Mouse (Mus musculus) adrenal gland, postnatal 14 days (tissue): ENCODE results near the gene Dpy19l2. TPM values are rescaled to one million over a fixed set of nuclear protein-coding genes. Genes with fewer than 3 reads are reported as not detected.
"Not testable (repeated sequence)": the region's sequence is repeated elsewhere in the genome, so short reads cannot be mapped to it uniquely, and the experiment has no call there.

Experiments
- DNase-seq: peaks from one replicate; pipeline ENCODE4 v3.0.0; 2021; ENCODE audit warnings: mixed read lengths
- long read RNA-seq, 2 experiments: library from polyadenylated mRNA; stranded (forward); transcript quantifications; one replicate each; pipeline ENCODE4 v2.0.0; 2021
- total RNA-seq: library from RNA; stranded (reverse); gene quantifications from 2 replicates; pipeline ENCODE4 v1.2.3, GENCODE M21; 2021

Dpy19l2 gene
- not detected in 2 replicates for total RNA-seq
- long read RNA-seq, experiment 1 = 0 reads
- long read RNA-seq, experiment 2 = 0 reads

DNA sequence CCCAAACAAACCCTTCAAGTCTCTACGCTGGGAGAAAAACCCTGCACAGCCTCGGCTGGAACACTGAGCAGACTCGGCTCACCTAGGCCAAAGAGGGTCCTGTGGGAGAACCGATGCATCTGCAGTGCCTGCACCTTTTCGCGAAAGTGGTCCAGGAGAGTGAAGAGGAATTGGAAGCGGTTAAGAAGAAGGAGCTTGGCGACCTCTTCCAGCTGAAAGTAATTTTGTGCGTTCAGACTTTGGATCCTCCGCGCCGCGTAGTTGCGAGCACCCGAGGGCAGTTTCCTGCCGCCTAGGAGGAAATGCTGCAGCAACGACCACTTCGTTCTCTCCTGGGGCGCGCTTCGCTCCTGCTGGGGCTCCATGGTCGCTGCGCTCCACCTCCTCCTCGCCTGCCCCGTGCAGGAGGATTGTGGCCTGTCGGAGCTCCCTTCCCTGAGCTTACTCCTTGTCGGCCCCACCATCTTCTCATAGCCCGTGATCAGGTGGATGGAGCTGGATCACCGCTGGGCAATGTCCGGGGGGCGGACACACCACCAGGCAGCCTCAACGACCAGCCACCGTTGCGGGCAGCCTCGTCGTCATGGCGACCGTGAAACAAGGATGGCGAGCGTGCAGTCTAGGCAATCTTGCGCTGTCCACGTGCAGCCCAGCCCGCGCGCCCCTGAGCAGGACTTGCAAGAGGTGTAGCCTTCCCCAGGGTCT is at the start of gene Dpy19l2:
Gene Dpy19l2, minus strand, starts transcription at position 594 of the 705 bp plus-strand sequence.
- DNase-seq = peak; percentile 25

DNA sequence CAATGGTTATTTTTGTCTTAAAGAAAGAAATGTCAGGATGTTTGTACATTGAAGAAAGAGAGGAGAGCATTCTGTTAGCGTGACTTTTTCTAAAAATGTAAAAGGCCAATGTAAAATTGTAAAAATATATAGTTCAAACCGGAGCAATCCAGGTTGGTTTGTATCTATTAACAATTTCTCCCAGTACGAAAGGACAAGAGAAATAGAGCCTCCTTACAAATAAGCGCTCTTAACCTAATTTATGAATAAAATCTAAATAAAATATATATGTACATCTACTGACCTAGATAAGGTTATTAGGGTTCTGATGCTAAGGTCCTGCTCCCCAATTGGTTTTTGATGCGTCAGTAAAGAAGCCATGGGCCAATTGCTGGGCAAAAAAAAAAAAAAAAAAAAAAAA is 48.9 kb upstream of the Dpy19l2 start:
- DNase-seq = no peak

DNA sequence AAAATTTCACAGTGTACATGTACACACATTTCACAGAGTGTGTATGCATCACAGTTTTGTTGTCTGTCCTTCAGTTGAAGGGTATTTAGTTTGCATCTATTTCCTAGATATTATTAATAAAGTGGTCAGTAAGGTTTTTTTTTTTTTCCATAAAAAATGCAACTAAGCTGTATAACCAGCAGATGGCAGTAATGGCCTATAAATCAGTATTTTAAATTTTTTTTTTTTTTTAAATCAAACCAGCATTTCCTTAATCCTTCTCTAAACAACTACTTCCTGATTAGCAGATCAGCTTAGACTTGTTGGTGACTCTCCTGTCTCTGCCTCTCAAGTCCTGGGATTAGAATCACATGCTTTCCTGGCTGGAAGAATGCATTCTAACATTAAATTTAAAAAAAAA is 5.2 kb upstream of the Dpy19l2 start:
- no peak for DNase-seq

DNA sequence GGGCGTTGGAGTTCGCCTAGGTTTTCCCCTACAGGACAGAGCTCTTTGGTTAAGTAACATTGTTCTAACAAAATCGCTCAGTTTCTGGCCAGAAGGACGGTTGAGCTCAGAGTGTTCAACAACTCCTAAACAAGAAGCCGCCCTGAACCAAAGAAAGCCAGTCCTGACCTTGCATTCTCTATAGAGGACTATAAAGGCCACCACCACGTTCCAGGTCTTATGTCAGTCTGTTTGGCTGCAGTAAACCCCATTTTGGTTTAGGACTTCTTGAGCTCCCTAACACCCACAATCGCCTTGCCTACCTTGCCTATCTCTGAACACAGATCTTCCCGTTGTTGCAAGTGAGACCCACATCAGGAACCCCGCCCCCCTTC is 299 bp upstream of the Dpy19l2 start:
- DNase-seq = no peak

DNA sequence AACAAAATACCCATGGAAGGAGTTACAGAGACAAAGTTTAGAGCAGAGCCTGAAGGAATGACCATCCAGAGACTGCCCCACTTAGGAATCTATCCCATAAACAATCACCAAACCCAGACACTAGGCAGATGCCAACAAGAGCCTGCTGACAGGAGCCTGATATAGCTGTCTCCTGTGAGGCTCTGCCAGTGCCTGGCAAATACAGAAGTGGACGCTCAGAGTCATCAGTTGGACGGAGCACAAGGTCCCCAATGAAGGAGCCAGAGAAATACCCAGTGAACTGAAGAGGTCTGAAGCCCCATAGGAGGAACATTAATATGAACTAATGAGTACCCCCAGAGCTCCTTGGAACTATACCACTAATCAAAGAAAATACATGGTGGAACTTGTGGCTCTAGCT is 58.8 kb downstream of the Dpy19l2 start:
- DNase-seq = not testable (repeated sequence)

DNA sequence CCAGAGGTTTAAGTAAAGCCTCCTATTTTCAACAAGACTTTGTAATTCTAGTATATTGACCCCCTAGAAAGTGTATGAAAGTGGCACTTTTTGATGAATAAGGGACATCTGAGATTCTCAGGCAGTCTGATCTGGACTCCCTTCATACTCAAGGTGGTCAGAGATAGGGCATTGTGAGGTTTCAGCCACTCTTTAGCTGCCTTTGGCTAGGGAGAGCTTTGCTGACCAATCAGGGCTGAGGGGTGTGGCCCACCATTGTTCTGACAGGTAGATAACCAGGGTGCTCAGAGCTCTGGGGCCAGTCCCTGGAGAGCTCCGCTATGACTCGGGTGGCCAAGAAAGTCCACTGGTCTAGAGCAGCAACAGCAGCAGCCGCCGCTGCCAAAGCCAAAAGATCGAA is 71.2 kb downstream of the Dpy19l2 start, which contains the start of gene Cypt4:
Gene Cypt4, plus strand, starts transcription at position 301 of the 400 bp plus-strand sequence.
- no peak for DNase-seq

DNA sequence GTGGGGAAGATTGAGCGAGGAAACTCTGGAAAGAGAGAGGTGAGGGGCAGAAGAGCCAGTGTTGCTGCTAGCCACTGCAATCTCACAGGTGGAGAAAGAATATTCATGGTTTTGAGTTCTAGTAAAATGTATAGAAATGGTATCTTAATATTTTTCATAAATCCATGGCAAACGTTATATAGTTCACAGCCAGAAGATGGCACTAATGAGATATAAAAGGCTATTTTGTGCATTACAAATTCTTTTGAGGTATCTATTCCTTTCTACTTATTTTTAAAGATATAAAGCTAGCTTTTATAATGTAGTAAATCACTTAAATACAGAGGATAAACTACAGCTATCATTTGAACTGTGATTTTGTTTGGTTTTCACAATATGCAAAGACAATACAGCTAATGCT is 157.9 kb downstream of the Dpy19l2 start:
- DNase-seq = no peak

DNA sequence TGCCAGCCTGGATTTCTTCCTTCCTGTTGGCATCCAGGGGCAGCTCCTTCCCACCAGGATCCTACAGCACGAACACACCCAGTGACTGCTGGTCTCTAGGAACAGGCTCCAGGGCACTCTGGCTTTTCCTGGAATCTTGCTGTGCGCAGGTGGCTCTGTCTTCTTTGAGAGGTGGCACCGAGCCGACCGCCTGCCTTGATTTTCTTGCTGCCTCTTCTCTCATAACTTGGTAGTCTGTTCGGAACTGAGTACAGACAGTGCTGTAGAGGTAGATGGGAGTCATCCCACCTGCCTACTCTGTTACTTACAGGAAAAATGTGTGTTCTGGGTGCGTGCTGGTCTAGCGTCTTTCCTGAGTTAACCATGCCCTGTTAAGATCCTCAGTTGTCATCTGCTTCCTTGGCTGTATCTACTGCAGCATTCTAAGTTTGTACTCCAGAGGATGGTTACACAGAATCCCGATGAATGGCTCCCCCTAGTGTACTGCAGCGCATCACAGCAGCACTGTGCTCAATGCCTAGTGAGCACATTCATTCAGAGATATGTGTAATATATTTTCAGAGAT is 179.4 kb downstream of the Dpy19l2 start:
- peak; percentile 77 for DNase-seq

DNA sequence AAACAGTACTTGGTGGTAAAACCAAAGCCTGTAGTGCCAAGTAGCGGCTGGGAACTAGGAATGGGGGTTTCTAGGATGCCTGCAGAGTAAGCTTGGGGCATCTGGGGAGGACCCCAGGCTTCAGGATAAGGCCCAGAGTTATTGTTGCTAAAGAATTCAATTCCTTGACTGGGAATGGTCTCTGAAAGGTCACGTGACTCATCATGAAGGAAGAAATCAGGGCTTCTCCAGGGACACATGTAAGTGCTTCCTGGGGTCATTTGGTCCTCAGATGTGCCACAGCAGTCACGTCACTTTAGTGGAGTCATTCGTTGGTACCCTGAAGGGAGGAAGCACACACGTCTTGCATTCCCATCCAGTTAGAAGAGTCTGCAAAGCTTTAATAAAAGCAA is 182.0 kb downstream of the Dpy19l2 start:
- DNase-seq = no peak

DNA sequence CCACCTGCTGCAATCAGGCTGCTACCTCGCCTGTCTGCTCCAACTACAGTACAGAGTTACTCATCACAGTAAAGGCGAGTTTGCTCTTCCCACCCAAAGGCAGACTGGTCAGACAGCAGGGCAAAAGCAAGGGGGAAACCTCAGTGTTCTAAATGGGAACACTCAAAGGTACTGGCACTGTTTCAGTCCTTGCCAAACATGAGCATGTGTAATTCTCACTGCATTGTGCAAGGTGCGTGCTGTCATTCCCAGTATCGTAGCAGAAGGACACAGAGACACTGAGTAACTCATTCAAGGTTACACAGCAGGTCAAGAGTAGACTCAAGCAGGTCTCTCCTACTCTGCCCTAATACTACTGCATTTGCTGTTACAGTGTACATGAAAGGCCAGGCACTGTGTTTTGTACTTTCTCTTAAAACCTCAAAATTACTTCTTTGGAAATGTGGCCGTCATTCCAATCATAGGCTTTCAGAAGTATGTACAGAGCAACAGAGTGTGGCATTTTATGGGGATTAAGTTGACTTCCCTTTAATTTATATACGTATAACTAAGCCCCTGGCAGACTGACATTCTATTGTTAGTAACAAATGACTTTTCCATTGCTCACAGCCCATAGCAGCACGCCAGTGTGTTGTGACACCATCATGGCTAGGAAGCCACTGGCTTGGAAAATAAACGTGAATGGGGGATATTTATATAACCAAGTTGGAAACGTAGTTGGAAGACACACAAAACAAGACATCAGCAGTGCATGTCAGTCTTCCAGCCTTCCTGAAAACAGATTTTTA is 182.6 kb downstream of the Dpy19l2 start:
- peak; percentile 71 for DNase-seq

DNA sequence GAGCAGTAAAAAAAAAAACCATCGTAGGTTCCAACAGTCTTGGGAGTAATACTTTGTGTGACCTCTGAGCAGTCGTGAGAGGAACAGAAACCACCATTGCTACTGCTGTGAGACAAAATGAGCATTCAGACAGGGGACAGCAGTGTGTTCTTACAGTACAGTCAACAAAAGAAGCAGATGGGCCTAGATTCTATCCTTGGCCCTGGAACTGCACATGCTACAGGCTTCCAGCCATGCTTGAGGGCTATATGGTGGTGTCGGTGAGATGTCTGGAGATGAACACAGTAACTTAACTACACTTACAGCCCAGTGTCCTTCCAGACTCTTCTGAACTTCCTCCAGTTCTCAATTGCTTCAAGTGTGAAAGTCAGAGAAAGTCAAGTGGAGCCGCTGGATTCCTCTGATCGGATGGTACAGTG is 184.0 kb downstream of the Dpy19l2 start:
- no peak for DNase-seq

DNA sequence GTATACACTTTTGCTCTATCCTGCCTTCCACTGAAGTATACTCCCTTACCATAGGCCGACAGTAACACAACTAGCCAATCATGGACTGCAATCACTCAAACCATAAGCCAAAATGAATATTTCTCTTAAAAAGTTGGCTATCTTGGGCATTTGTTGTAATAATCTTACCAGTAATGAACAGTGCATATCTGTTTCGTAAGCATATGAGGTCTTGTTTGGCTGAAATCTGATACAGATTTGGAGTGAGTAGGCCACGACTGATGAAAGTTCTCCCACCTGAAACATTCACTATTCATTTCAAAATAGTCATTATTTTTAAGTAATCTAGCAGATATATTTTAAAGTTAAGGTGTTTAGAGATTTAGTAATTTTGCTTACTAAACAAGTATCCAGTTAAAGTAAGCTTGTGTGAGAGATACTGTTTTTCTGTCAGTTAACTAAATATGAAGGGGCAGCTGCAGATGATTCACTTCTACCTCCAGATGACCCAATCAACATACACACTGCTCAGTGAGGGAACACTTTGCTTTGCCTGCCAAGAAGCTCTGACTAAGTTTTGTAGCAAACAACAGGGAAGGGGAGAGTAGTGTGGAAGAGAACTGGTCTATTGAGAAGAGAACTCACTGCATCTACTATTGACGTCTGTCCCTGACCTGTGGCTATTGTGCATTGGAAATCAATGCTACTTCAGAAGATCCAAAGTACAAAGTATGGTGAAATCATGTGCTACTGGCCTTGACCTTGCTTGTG is 184.5 kb downstream of the Dpy19l2 start:
- DNase-seq = no peak

DNA sequence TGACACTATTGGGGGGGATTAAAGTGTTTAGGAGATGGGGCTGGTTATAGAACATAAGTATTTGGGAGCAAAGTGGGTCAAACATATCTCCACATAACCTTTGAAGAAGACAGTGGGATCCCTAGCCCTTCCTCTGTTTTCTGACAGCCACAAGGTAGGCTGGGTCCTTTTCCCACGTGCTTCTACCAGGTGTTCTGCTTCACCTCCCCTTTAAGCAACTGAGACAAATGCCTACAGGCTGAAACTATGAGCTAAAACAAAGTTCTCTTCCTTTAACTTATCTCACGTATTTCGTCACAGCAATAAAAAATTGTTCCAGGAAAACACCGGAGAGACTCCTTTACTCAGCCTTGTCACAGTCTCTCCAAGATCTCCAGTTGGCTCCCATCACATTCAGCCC is 187.2 kb downstream of the Dpy19l2 start:
- no peak for DNase-seq

Other genes starting within 250 kb of the Dpy19l2 start
- gene Dpy19l1, start 193.2 kb downstream of the Dpy19l2 start, total RNA-seq = 38.9 and 45.8 TPM in 2 replicates
- gene Cypt4, start 71.1 kb downstream of the Dpy19l2 start, total RNA-seq = not detected in 2 replicates
- gene Tbx20, start 78.0 kb upstream of the Dpy19l2 start, total RNA-seq = 20.5 and 21.2 TPM in 2 replicates